Mouse (Mus musculus): ENCODE data around the gene Mst1.

DNA sequence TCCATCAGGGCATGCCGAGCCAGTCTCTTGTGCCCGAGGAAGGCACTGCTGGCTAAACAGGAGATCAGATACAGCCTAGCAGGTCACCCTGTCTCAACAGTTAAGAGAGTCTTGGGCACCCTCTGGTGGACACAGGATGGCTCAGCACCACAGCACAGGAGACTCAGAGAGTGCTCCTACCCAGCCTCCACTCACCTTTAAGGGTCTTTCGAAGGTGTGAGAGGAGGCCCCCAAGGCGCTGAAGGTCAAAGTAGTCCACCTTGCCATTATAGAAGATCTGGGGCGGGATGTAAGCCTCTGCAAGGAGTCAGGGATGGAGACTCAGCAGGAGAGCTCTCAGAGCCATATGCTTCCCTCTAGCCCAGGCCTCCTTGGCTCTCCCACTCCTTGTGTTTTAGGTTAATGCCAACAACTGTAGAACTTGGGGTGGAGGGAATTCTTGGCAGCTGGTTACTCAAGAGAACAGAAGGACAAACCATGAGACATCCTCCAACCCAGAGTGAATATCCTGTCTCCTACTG is 14.7 kb upstream of the Mst1 start:
- TF ChIP-seq SRF (IDR thresholded peaks at IDR 0.05; ENCODE audit: control insufficient read depth, insufficient read length, low read depth): no peak
- TF ChIP-seq POLR2A (IDR thresholded peaks at IDR 0.05; ENCODE audit: insufficient read length, low read depth): no peak
- no peak for TF ChIP-seq USF1 (IDR thresholded peaks at IDR 0.05; ENCODE audit: low read depth)
- no peak for TF ChIP-seq TCF12 (IDR thresholded peaks at IDR 0.05; ENCODE audit: insufficient read depth, poor library complexity, severe bottlenecking)
- no peak for TF ChIP-seq MYOG (IDR thresholded peaks at IDR 0.05; ENCODE audit: control insufficient read depth in 1 of 3, insufficient read depth in 1 of 3, insufficient read length in 2 of 3, low read depth in 2 of 3)
- TF ChIP-seq MAX (IDR thresholded peaks at IDR 0.05; ENCODE audit: low read depth): no peak
- TF ChIP-seq E2F4 (IDR thresholded peaks at IDR 0.05; ENCODE audit: insufficient read depth): no peak
- no peak for TF ChIP-seq MYOD1 (IDR thresholded peaks at IDR 0.05; ENCODE audit: control insufficient read depth in 1 of 3, insufficient read length in 2 of 3, low read depth in 2 of 3)
- TF ChIP-seq POLR2AphosphoS2 (IDR thresholded peaks at IDR 0.05; ENCODE audit: insufficient read length, low read depth): no peak
- TF ChIP-seq CEBPB (IDR thresholded peaks at IDR 0.05; ENCODE audit: insufficient read depth, poor library complexity, severe bottlenecking): no peak
